Mouse (Mus musculus) lung, adult 2 months (tissue): Measurements from ENCODE around the gene Gm2696.

Source experiments
- CTCF ChIP-seq: fragments of 200-500 bp; IDR thresholded peaks from 2 replicates; pipeline ENCODE4 v1.5.1; 2011; ENCODE audit warnings: mild to moderate bottlenecking, low read length, control low read depth; ENCODE audit not compliant: insufficient read depth
- POLR2A ChIP-seq: fragments of 200-500 bp; IDR thresholded peaks from 2 replicates; pipeline ENCODE4 v1.6.1; 2011; ENCODE audit warnings: low read depth, mild to moderate bottlenecking, control low read depth, low read length, borderline replicate concordance; ENCODE audit errors: extremely low read depth

DNA sequence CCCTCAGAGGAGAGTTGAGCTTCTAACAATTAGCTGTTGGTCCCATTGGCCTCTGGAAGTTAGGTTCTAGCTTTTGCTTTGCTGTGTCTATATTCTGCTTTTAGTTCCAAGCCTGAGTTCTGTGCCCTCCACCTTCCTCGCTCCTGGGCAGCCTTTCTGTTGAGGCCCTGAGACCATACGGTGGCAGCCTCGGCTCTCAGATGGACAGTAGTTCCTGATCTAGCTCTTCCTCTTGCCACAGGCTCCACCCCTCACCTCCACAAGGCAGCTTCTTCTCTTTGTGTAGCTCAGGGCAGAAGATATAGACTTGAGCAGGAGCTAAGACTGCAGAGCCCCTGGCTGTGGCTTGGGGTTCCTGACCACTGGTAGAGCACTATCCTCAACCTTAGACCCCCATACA lies 65.8 kb downstream of the Gm2696 start:
- 0 out of 2 replicates have a peak, but pooled peaks have one; percentile 1 for TF ChIP-seq CTCF
- no peak for TF ChIP-seq POLR2A
